Mouse (Mus musculus) CH12.LX (cell line): ENCODE results near the gene B3galt2.

Source experiments
- CTCF ChIP-seq, 2 experiments: IDR thresholded peaks in 1 of 2; conservative IDR thresholded peaks in 1 of 2; 2 replicates each; pipeline ENCODE4 v1.5.1; 2011 to 2012; ENCODE audit warnings: low read depth in 2 of 2, low read length in 2 of 2, improper control_type of control experiment in 1 of 2, inconsistent platforms in 1 of 2, mild to moderate bottlenecking in 1 of 2, moderate library complexity in 1 of 2
- E2F4 ChIP-seq: IDR thresholded peaks from 2 replicates; pipeline ENCODE4 v1.6.1; 2011; ENCODE audit warnings: low read depth, low read length, improper control_type of control experiment; ENCODE audit not compliant: insufficient replicate concordance
- ETS1 ChIP-seq: conservative IDR thresholded peaks from 2 replicates; pipeline ENCODE4 v1.6.1; 2012; ENCODE audit warnings: low read depth, mild to moderate bottlenecking, inconsistent platforms, low read length, improper control_type of control experiment, moderate library complexity
- KAT2A ChIP-seq: IDR thresholded peaks from 2 replicates; pipeline ENCODE4 v1.6.1; 2012; ENCODE audit warnings: low read length, improper control_type of control experiment, inconsistent platforms; ENCODE audit not compliant: insufficient replicate concordance
- NELFE ChIP-seq: IDR thresholded peaks from 2 replicates; pipeline ENCODE4 v1.6.1; 2011; ENCODE audit warnings: low read depth, low read length, improper control_type of control experiment
- NRF1 ChIP-seq: IDR thresholded peaks from 2 replicates; pipeline ENCODE4 v1.6.1; 2014; ENCODE audit warnings: low read depth, mild to moderate bottlenecking, inconsistent platforms, low read length, improper control_type of control experiment, moderate library complexity
- POLR2A ChIP-seq: IDR thresholded peaks from 2 replicates; pipeline ENCODE4 v1.6.1; 2011; ENCODE audit warnings: low read depth, mild to moderate bottlenecking, improper control_type of control experiment, low read length
- POLR2AphosphoS2 ChIP-seq: IDR thresholded peaks from 2 replicates; pipeline ENCODE4 v1.6.1; 2011; ENCODE audit warnings: low read depth, low read length, improper control_type of control experiment
- TCF12 ChIP-seq: IDR thresholded peaks from 2 replicates; pipeline ENCODE4 v1.6.1; 2014; ENCODE audit warnings: low read depth, mild to moderate bottlenecking, inconsistent platforms, low read length, improper control_type of control experiment
- USF1 ChIP-seq: IDR thresholded peaks from 2 replicates; pipeline ENCODE4 v1.6.1; 2014; ENCODE audit warnings: low read depth, mild to moderate bottlenecking, inconsistent platforms, low read length, improper control_type of control experiment
- ZKSCAN1 ChIP-seq: IDR thresholded peaks from 2 replicates; pipeline ENCODE4 v1.6.1; 2012; ENCODE audit warnings: low read depth, inconsistent platforms, low read length, improper control_type of control experiment, borderline replicate concordance

- TF ChIP-seq POLR2AphosphoS2 (no peak), NELFE (no peak), CTCF (conservative IDR thresholded peaks at IDR 0.05 in 1 of 2, IDR thresholded peaks at IDR 0.05 in 1 of 2; ENCODE audit: low read depth in 2 of 2, low read length in 2 of 2) (no peak), E2F4 (no peak), TCF12 (no peak), ZKSCAN1 (no peak), NRF1 (no peak), POLR2A (no peak), USF1 (no peak), ETS1 (no peak), KAT2A (no peak)
Measured at GRCm38 (mm10) chr1:143684849-143685248, 44.4 kb downstream of the B3galt2 start.
